Mouse (Mus musculus) gastrocnemius, postnatal 4 days (tissue): Measurements from ENCODE around the gene Card11. TPM values are rescaled to one million over a fixed set of nuclear protein-coding genes. Genes with fewer than 3 reads are reported as not detected.

ENCODE experiments used
- DNase-seq, 2 experiments: peaks; one replicate each; pipeline ENCODE4 v3.0.0; 2021 to 2022; ENCODE audit warnings: low spot score in 2 of 2, mixed read lengths in 2 of 2
- total RNA-seq, 2 experiments: library from RNA; stranded (reverse); gene quantifications; 2 replicates each; pipeline ENCODE4 v1.2.3; 2021

The Card11 gene
- total RNA-seq, 2 experiments from 2014 or later, result 0.20 to 0.26 TPM

- DNase-seq, result no peak
Measured at GRCm38 (mm10) chr5:140855909-140856530, 144.4 kb downstream of the Card11 start.

- no peak for DNase-seq
Measured at GRCm38 (mm10) chr5:140854700-140855099, 145.7 kb downstream of the Card11 start.

GRCm38 (mm10) chr5:140853723-140854122 lies 146.7 kb downstream of the Card11 start:
- DNase-seq, result no peak

GRCm38 (mm10) chr5:140852435-140852996 lies 147.9 kb downstream of the Card11 start:
- DNase-seq, result no peak

- DNase-seq, result no peak
Measured at GRCm38 (mm10) chr5:140847300-140847729, 153.1 kb downstream of the Card11 start.

GRCm38 (mm10) chr5:140841942-140842341 lies 158.4 kb downstream of the Card11 start:
- no peak for DNase-seq

- no peak for DNase-seq
Measured at GRCm38 (mm10) chr5:140831064-140831431, 169.3 kb downstream of the Card11 start.

GRCm38 (mm10) chr5:140830314-140831063 lies 169.9 kb downstream of the Card11 start, which contains the start of gene Gna12:
Gene Gna12 (minus strand): TSS chr5:140830431.
- peak; percentile 89 to 97 for DNase-seq

- DNase-seq, result peak in 1 of 2 experiments; percentile 37
Measured at GRCm38 (mm10) chr5:140829911-140830294, 170.5 kb downstream of the Card11 start.

GRCm38 (mm10) chr5:140829081-140829910 lies 171.1 kb downstream of the Card11 start:
- no peak for DNase-seq

GRCm38 (mm10) chr5:140828363-140828762 lies 172.0 kb downstream of the Card11 start:
- no peak for DNase-seq

- DNase-seq, result peak in 1 of 2 experiments; percentile 40
Measured at GRCm38 (mm10) chr5:140827896-140828295, 172.5 kb downstream of the Card11 start.

- DNase-seq, result no peak
Measured at GRCm38 (mm10) chr5:140827413-140827812, 173.0 kb downstream of the Card11 start.

- no peak for DNase-seq
Measured at GRCm38 (mm10) chr5:140826796-140827195, 173.6 kb downstream of the Card11 start.

GRCm38 (mm10) chr5:140826118-140826517 lies 174.3 kb downstream of the Card11 start:
- DNase-seq, result no peak

- no peak for DNase-seq
Measured at GRCm38 (mm10) chr5:140824126-140824525, 176.3 kb downstream of the Card11 start.

- no peak for DNase-seq
Measured at GRCm38 (mm10) chr5:140823386-140823785, 177.0 kb downstream of the Card11 start.
